Mouse (Mus musculus) embryo, embryonic 10 days (tissue): ENCODE data around the gene Ntn1.
A peak's percentile ranks its signal among the peaks of the same experiment; 100 is the strongest.

Experiments
- DNase-seq: peaks from one replicate; pipeline ENCODE4 v3.0.0-alpha.2; 2015; ENCODE audit warnings: low spot score

Gene Ntn1

DNA sequence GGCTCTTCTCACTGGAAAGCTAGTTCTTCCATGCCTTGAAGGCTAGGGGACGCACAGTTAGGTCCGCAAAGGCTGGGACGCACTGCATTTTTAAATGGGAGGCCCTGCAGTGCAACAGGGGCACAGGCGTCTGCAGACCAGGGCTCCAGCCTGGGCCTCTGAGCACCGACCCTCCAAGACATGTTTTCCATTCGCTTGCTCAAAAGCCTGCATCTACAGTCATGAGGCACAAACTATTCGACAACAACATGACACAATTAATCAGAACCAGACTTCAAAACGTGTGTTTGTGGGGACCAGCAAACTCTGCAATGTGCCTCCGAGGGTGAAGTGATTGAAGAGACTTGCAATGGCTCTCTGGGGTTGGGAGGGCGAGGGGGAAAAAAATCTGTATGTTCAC lies 17.1 kb downstream of the Ntn1 start:
- DNase-seq, result peak; percentile 40

DNA sequence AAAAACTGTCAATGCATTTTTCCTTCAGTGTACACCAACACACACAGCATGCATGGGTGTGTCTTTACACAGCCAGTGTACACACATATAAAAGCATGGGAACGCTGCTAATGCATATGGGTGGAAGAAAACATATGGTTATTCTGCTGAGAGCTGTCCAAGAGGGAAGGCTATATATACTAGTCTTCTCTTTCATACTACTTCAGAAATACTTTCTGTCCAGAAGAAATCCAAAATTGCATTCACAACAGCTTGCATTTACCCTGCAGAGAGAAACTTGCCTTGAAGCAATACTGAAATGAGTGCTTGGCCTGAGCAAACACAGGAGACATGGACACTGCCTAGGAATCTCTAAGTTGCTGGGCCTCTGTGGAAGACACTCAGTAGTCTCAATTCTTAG lies 18.8 kb downstream of the Ntn1 start:
- no peak for DNase-seq

DNA sequence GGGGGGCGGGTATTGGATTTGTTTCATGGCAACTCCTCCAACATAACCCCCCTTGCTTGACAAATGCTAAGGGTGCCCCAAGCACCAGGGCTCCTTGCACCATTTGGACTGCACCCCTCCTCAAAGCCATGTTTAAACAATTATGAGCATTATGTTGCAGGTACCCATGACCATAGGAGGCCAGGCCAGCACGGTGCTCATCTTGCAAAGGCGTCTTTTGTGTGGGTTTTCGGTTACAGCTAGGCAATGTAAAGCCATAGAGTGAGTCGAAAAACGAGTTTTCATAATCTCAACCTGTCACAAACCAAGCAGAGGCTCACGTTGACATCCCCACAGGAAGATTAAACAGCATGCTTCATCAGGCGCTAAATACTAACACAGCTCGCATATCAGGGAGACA lies 19.3 kb downstream of the Ntn1 start:
- DNase-seq, result no peak

DNA sequence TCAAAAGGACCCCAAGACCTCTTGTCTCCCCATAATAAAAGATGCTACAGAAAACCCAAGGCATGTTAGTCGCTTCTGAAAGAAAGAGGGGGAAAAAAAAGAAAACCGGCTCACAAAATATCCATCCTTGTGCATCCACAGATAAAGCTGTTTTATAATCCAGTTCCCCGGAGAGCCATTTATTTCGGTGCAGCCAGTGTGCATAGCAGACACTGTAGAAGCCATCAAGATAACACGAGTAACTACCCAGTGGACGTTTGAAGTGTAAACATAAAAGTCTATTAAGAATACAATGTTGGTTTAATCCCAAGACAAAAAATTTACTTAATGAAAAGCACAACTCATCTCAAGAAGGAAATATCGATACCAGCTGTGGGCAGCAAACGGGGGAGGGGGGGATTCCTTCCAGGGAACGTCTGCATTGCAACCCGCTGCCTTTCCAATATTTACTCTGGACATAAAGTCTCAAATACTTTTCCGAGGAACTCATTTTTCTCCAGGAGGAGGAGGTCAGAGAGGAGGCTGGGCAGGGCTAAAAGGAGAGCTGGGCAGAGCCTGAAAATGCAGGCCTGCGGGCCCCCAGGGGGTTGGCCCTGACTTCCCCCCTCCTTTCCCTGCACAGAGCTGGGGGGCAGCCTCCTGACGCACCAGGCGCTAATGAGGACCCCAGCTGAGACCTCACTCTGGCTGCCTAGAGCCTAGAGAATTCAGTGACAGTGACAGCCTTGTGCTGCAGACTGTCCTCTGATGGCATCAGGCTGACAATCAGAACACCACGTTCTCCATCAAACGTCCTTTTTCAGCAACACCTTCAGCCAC lies 21.5 kb downstream of the Ntn1 start:
- peak; percentile 41 for DNase-seq

DNA sequence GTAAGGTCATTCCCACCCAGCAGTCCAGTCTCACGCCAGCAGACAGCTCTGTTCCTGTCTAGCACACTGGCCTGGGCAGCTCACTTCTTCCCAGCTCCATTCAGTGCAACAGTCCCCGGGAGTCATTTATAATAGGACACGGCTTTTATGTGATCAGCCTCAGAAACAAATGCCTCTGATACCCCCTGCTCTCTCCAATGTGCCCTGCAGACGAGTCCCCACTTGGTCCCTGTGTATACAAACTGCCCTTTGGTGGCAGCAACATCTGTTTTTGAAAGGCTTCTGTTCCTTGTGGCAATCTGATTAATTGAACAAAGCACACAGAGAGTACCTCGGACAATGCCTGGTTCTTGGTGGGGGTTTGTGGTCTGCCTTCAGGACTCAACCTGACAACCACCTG lies 22.2 kb downstream of the Ntn1 start:
- peak; percentile 56 for DNase-seq

DNA sequence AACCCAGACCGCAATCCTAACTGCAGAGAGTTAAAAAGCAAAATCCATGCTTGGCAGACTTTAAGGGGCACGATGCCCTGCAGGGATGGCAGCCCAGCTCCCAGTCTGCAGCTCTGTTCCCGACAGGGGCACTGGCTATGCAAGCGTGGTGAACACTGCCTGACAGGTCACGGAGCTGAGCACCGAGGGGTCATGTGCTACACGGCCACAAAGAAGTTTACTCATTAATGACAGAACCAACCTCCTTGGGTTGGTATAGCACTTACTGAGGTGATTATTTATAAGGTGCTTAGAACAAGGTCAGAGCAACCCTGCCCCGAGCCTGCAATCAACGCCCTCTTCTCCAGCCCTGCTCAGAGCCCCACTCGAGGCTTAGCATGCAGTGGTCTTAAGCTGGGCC lies 27.5 kb downstream of the Ntn1 start:
- DNase-seq, result no peak

DNA sequence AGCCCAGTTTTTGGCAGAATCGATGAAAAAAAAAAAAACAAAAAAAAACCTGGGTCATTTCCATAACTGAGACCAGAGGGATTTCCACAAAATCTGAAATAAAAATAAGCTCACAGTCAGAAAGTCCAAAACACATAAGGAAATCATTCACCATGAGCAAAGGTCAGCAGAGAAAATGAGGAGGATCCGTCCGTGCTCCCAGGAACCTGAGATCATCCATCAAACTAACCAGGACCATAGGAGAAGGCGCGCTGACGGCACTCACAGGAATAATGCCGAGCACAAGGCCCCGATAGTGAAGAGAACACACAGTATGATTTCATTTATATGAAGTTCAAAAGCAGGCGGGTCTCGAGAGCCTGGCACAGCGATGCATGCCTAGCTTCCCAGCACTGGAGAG lies 29.0 kb downstream of the Ntn1 start:
- peak; percentile 53 for DNase-seq

DNA sequence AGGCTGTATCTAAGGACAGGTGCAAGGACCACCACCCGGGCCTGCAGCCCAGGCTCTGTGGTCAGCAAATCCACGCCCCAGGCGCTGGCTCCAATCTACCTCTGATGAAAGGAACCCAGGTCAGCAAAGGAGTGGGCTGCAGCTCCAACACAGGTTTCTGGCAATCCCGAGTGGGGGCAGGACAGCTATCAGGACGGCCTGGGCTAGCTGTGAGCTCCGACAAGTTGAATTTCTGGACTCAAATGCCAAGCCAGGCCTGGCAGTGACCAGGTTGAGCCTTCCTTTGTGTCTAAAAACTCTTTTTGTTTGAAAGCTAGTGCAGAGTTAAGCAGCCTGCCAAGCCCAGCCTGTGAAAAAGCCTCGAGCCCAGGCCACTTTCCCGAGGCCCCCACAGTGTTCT lies 43.7 kb downstream of the Ntn1 start:
- DNase-seq, result no peak

DNA sequence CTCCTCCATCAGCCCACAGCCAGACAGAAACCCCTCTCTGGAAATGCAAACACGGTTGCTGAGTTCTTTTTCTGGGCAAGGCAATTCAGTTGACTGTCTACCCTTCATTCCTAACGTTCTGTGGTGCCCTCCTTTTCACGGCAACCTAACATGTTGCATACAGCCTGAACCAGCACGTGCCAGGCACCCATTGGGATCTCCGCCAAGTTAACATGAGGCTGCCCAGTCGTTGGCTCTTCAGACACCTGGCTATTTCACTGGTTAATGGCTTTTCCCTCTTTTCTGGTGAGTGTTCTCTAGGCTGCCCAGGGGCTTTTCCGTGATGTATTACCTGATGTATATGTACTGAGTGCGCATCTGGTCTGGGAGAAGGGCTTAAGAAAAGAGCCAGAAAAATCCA lies 45.1 kb downstream of the Ntn1 start:
- no peak for DNase-seq

DNA sequence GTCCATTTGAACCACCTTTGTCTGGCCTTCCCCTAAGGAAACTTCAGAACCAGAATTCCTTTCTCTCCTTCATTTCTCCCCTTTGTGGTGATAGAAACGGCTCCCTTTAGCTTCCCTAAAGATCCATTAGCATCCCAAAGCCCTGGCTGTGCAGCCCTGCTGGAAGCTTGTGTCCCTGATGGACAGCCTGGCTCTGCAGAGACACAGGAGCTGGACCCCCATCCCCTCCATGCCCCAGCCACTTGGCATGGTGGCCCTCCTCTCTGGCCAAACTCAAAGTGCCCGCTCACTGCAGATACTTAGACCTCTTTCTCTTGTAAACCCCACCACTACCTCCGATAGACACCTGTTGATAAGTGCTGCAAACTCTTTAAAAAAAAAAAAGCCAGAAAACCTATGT lies 45.8 kb downstream of the Ntn1 start:
- DNase-seq, result no peak

DNA sequence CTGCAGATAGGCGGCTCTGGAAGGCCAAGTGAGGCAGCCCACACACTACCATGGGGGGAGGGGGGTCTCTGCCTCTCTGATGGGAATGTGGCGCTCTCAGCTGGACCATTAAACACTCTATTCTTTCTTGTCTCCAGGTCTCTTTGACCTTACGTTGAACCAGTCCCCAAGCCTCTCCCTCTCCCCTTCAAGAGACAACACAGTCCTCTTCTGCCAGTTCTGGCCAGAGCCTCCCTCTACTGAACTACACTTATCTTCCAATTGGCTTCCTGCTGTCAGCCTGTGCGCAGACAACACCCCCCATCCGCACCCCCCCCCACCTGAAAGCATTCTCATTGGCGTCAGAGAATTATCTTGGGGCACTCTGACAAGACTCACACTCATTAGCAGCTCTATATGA lies 48.4 kb downstream of the Ntn1 start:
- DNase-seq, result no peak

DNA sequence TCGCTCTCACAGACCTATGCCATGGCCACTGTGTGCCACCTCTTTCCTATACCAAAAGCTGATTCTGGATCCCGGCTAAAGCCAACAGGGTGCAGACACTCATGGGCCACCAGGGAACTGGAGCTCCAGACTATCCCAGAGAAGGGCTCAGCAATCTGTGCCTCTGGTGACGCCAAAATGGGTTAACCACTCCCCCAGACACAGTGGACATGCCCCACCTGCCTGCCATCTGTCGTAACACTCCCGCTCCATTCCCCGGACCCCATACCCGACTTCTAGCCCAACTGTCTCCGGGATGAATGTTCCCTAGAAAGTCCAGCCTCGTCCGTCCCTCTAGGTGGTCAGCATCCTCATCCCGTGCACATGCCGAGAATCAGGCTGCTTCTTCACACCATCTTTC lies 51.8 kb downstream of the Ntn1 start:
- no peak for DNase-seq

DNA sequence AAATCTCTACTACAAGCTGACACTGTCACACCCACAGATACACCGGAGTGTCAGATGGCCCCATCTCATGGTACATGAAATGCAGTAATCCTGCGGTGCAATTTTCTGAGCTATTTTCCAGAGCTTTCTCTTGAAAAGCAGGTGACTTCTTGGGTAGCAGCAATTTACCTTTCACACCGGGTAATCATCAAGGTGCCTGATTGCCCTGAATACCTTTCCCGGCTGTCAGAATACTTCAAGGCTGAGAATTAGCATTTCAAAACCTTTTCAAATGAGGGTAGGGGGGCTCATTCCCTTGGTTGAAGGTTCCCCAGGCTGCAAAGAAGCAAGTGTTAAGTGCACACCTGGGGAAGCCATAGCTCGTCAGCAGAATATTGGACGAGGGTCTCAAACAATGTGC lies 52.5 kb downstream of the Ntn1 start:
- no peak for DNase-seq

DNA sequence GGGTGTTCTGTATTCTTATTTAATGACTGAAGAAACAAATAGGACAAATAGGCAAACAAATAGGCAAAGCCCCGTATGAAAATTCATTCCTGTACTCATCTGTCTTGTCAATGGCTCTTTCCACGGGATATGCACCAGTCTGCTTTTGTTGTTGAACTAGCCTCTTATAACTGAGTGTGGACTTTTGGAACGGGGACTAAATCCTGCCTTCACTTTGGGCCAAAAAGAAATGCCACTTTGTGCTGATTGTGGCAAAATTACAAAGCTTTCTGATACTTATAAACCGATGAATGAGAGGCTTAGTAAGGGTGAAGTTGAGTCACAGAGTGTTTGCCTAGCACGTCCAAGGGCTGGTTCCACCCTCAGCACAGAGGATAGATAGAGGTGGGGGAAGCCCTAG lies 53.1 kb downstream of the Ntn1 start:
- DNase-seq, result no peak

DNA sequence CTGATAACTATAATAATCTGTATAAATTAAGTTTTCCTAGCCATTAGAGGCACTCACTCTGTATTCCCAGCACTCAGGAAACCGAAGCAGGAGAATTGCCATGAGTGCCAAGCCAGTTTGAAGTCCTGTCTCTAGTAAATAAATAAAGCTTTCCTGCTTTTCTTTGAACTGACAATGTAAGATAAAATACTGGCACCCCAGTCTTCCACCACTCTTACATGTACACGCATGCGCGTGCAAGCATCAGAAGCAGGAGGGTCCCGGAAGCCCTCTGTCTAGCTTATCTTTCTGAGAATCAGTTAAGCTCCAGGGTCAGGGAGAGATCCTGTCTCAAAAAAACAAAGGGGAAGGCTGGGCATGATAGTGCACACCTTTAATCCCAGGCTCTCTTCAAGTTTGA lies 54.5 kb downstream of the Ntn1 start:
- DNase-seq, result no peak

DNA sequence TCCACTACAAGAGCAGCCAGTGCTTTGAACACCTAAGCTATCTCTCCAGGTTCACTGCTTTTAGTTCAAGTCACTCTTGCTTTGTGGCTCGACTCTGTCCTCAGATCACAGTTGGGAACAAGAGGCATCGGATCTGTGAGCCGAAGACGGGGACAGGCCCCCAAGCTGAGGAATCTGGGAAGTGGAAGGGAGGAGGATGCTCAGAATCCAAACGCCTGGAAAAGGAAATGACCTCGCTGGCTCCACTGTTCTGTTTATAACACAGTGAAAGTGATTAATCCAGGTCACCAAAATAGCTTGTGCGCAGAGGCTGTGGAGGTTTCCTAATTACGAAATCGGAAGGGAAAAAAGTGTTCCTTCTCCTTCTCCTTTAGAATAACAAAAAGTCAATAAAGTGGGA lies 56.4 kb downstream of the Ntn1 start:
- no peak for DNase-seq

DNA sequence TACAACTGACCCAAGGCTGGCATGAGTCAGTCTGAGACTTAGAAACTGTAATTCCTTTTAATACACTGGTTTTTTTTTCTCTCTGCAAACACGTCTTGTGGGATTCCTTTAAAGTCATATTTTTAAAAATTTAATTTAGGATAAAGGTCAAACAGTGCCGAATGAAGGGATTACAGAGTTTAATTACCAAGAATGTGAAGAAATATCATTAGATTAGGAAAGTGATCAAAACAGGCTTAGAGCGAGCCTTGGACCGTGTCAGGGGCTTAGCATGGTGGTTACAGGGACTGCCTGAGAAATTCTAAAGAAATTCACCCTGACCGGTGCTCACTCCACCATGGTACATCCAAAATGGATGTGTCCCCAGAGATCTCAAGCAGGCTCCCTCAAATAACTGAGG lies 57.9 kb downstream of the Ntn1 start:
- no peak for DNase-seq

DNA sequence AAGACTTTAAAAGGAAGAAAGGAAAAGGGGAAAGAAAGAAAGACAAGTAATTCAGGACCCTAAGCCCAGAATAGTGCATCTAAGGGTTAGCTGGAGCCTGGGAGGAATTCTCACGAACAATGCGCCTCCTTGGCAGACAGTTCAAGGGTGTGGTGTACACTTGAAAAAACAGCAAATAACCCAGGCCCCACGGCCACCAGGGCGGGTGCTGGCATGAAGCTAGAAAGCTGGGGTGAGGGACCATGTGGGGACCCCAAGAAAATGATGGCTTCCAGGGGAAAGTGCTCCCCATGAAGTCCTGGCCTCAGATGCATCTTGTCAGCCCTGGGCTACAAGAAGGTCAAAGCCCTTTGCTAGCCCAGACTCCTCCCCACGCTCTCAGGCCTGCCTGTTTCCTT lies 58.6 kb downstream of the Ntn1 start:
- no peak for DNase-seq

DNA sequence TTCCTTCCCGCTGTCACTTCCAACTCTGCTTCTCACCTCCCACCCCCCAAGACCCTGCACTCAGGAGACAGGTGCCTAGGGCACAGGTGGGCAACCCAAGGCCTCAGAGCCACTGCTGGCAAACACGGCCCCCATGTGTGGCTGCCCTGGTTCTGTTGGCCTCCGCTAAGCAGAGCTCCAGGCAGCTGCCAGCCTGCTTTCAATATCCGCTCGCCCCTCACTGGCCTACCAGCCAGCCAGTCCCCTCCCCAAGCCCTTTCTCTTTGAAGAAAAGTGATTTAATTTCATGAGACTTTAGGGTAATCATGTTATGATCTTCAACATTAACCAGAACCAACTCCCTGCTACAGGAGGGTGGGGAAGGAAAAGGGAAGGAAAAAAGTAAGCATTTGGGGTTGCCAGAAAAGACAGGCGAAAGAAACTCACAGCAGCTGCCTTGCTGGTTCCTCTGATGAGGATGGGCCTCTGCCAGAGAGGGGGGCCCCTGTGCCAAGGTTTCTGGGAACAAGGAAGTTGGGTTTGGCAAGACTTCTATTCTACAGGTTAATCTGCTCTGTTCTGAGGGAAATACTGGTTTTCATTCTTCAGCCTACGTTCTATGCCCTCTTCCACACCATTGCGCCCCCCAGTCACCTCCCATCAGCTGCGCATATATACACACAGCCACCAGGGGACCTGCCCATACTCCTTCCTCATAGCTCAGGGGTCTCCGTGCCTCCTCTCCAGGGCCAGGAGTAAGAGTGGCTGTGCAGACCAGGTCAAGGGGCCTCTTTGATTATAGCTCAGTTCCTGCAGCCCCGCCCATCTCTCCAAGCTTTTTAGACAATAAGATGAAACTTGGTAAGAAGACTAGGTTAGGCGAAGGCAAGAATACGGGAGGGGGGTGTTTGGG lies 59.3 kb downstream of the Ntn1 start:
- peak; percentile 35 for DNase-seq

DNA sequence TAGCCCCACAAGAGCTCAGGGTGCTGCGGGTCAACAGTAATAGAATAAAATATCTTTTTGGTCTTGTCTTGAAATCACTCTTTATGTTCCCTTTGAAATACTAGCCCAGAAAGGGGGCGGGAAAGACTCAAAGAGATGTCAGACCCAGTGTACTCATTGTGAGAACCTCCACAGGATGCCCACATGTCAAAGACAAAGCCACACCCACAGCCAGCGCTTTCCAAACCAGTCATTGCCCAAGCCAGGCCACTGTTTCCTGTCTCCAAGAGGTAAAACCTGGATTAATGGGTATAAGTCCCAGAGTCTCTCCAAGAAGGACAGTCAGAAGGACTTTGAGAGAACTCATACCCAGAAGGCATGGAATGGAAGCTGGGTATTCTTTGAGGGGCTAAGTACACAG lies 60.3 kb downstream of the Ntn1 start:
- DNase-seq, result no peak

DNA sequence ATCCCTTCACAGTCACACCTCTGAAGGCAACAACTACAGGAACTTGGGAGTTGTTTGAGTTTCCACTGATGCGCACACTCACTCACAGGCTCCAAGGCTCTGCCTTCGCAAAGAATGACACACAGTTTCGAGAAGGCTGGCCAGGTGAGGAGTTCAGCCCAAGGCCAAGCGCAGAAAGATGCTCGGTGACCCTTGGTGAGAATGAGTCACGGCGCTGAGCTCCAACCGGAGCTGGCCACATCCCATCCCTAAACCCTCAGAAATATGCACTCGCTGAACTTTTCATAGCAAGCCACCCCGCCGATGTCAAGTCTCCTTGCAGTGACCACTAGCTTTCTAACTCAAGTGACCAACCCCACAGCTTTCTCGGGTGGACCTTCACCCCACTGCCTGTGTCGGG lies 60.8 kb downstream of the Ntn1 start:
- no peak for DNase-seq

DNA sequence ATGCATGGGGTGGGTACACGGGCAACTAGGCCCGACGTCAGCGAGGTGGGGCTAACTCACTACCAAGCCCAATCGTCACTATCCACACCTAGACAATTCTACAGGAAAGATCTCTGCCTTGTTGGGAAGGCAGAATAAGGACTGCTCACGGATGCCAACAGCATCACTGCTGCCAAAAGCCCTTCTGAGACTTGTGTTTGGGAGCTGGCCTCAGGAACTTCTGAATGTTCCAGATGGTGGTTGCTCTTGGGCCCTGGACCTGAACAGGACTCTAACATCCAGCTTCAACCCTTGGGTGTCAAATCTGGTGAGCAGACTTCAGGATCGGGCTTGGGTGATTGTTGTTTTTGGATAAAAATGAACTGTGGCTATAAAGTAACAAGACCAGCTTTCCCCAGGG lies 61.3 kb downstream of the Ntn1 start:
- no peak for DNase-seq

DNA sequence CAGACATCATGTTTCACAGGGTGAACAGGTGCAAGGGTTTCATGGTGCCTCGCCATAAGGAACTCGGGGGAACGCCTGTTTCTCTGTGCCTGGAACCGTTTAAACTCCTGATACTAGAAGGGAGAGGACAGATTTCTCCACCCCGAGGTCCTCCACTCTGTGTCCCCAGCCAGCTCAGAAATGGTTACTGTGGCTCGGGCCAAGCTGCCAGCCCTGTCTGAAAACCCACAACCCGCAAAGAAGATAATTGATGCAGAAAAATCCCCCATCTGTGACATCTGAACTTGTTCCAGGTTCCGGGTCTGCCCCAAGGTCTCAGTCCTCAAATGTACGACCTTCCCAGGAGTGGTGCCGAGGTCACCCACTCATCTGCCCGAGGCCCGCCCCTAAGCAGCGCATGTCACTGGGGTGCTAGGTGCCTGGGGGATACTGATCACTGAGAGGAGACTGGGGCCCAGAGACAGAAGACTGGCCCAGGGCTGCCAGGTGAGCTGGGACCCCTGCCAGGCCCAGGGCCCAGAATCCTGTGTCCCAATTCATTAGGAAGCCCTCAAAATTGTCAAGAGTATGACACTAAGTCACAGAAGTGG lies 68.9 kb downstream of the Ntn1 start:
- no peak for DNase-seq
